Mouse (Mus musculus): ENCODE results near the gene Odf3l2. TPM values are rescaled to one million over a fixed set of nuclear protein-coding genes. Genes with fewer than 3 reads are reported as not detected.
A peak's percentile ranks its signal among the peaks of the same experiment; 100 is the strongest.

Odf3l2 gene
- polyA plus RNA-seq, 1 experiment from 2014 or later = not detected

DNA sequence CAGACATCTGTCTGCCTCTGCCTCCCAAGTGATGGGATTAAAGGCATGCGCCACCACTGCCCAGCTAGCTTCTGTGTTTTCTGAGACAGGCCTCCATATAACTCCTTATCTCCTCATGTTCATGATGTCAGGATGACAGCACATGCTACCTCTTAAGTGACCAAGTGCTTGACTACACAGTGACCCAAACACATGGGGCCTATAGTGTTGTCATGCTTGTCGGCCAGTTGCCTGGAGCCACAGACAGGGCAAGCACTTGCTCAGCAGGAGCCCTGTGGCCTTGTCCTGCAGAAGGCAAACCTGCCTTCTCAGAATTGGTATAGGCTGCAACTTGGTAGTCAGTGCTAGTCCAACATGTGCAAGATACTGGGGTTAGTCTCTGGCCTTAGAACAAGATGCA, 40.7 kb upstream of the Odf3l2 start:
- H3K27me3 ChIP-seq (replicated peaks; ENCODE audit: control insufficient read depth, insufficient read depth, low read length) = no peaks in the 10 kb centered on the region
- no peaks in the 10 kb centered on the region for H3K9me3 ChIP-seq (ENCODE audit: control insufficient read depth, low read length)
- ATAC-seq (ENCODE audit: low read depth) (no peak), DNase-seq (ENCODE audit: low spot score) (no peak)
- 85% methylated on average over 2 of the region's 2 CpGs for WGBS
- H3K9ac ChIP-seq (ENCODE audit: low read depth, low read length) = no peak overlapping the region
- no peak overlapping the region for H3K4me3 ChIP-seq (ENCODE audit: low read depth, low read length)
- peaks cover 55% of the 10 kb centered on the region for H3K36me3 ChIP-seq (ENCODE audit: control insufficient read depth, insufficient read depth, low read length)
- no peak overlapping the region for H3K27ac ChIP-seq (replicated peaks; ENCODE audit: low read depth, low read length)
- H3K4me1 ChIP-seq (ENCODE audit: control insufficient read depth, insufficient read depth, low read length) = peaks cover 11% of the 10 kb centered on the region
- no peak overlapping the region for H3K4me2 ChIP-seq (ENCODE audit: low read depth, low read length)

- no peak overlapping the region for H3K9ac ChIP-seq (ENCODE audit: low read depth, low read length)
- no peak overlapping the region for H3K4me2 ChIP-seq (ENCODE audit: low read depth, low read length)
- peaks cover 14% of the 10 kb centered on the region for H3K4me1 ChIP-seq (ENCODE audit: control insufficient read depth, insufficient read depth, low read length)
- H3K27me3 ChIP-seq (replicated peaks; ENCODE audit: control insufficient read depth, insufficient read depth, low read length) = no peaks in the 10 kb centered on the region
- no peak overlapping the region for H3K27ac ChIP-seq (replicated peaks; ENCODE audit: low read depth, low read length)
- H3K4me3 ChIP-seq (ENCODE audit: low read depth, low read length) = no peak overlapping the region
- no peak for DNase-seq (ENCODE audit: low spot score)
- H3K9me3 ChIP-seq (ENCODE audit: control insufficient read depth, low read length) = no peaks in the 10 kb centered on the region
- ATAC-seq (ENCODE audit: low read depth) = no peak
- WGBS = 92% methylated on average over 25 of the region's 25 CpGs
- peaks cover 55% of the 10 kb centered on the region for H3K36me3 ChIP-seq (ENCODE audit: control insufficient read depth, insufficient read depth, low read length)
These were observed 39.4 kb upstream of the Odf3l2 start for GRCm38 (mm10) chr10:79684770-79685600.

DNA sequence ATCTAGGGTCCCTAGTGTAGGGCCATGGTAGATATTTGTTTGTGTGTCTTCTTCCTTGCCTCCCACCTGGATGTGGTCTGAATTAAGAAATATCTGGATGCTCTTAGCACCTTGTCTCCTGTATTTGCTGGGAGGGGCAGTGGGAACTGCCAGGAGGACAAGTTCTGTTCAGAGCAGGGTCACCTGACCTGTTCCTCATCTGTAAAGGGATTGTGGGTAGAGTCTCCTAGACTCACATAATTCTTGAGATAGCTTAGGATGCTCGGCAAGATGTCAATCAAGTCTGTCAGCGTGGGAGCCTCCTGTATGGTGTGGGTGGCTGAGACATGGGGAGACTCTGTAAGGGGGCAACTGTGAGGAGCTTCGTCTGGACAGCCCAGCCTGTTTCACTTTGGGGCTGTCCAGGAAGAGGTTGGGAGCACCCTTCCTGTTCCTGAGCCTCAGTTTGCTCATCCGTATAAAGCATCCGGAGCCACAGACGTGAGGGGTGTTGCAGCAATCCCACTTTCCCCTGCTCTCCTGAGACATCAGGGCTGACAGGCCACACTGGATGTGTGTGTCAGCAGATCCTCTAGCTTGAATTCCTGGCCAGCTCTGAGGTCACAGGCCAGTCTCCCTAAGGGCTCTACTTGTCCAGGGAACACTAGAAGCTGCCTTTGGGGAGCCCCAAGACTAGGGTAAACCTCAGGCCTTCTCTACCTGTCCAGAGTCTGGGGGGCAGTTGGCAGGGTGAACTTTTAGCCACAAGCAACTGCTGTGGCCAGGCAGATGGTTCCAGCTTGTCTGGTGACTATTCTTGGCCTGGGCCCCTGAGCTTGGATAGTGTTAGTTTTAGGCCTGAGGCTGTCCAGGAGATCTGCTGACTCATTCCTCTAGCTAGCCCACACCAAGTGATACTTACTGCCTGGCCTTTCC, 38.4 kb upstream of the Odf3l2 start:
- H3K4me3 ChIP-seq (ENCODE audit: low read depth, low read length) = peak overlapping the region; percentile 81
- 80% methylated on average over 6 of the region's 6 CpGs for WGBS
- no peak for ATAC-seq (ENCODE audit: low read depth)
- H3K4me1 ChIP-seq (ENCODE audit: control insufficient read depth, insufficient read depth, low read length) = peaks cover 14% of the 10 kb centered on the region
- H3K27me3 ChIP-seq (replicated peaks; ENCODE audit: control insufficient read depth, insufficient read depth, low read length) = no peaks in the 10 kb centered on the region
- H3K9ac ChIP-seq (ENCODE audit: low read depth, low read length) = peak overlapping the region; percentile 84
- H3K9me3 ChIP-seq (ENCODE audit: control insufficient read depth, low read length) = no peaks in the 10 kb centered on the region
- no peak for DNase-seq (ENCODE audit: low spot score)
- H3K27ac ChIP-seq (replicated peaks; ENCODE audit: low read depth, low read length) = no peak overlapping the region
- H3K36me3 ChIP-seq (ENCODE audit: control insufficient read depth, insufficient read depth, low read length) = peaks cover 51% of the 10 kb centered on the region
- H3K4me2 ChIP-seq (ENCODE audit: low read depth, low read length) = peak overlapping the region; percentile 87

GRCm38 (mm10) chr10:79682916-79683582, 37.5 kb upstream of the Odf3l2 start:
- H3K27me3 ChIP-seq (replicated peaks; ENCODE audit: control insufficient read depth, insufficient read depth, low read length) = no peaks in the 10 kb centered on the region
- H3K9me3 ChIP-seq (ENCODE audit: control insufficient read depth, low read length) = no peaks in the 10 kb centered on the region
- H3K36me3 ChIP-seq (ENCODE audit: control insufficient read depth, insufficient read depth, low read length) = peaks cover 42% of the 10 kb centered on the region
- ATAC-seq (ENCODE audit: low read depth) (no peak), DNase-seq (ENCODE audit: low spot score) (peak; percentile 63)
- H3K9ac ChIP-seq (ENCODE audit: low read depth, low read length) = peak overlapping the region; percentile 84
- H3K4me1 ChIP-seq (ENCODE audit: control insufficient read depth, insufficient read depth, low read length) = peaks cover 14% of the 10 kb centered on the region
- peak overlapping the region; percentile 79; the same call in 1 of the 2 replicates for H3K27ac ChIP-seq (replicated peaks; ENCODE audit: low read depth, low read length)
- WGBS = 7% methylated on average over 8 of the region's 10 CpGs
- peak overlapping the region; percentile 87 for H3K4me2 ChIP-seq (ENCODE audit: low read depth, low read length)
- H3K4me3 ChIP-seq (ENCODE audit: low read depth, low read length) = peak overlapping the region; percentile 81

DNA sequence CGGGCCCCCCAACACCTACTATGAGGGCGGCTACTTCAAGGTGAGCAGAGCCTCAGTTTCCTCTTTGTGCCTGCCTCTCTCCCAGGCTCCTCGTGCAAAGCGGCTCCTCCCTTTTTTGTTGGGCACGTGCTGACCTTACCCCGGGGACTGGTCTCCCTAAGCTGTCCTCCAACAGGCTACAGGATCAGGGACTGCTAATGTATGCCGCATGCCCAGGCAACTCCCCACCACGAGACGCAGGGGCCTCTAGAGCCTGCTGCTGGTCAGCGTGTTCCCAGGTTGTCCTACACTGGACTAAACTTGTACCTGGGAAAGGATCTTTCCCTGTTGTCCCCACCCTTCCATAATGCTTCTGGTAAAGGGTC, 37.0 kb upstream of the Odf3l2 start:
- Histone ChIP-seq H3K9ac (ENCODE audit: low read depth, low read length) (peak overlapping the region; percentile 84), H3K27ac (replicated peaks; ENCODE audit: low read depth, low read length) (peak overlapping the region; percentile 79), H3K4me2 (ENCODE audit: low read depth, low read length) (peak overlapping the region; percentile 87), H3K27me3 (replicated peaks; ENCODE audit: control insufficient read depth, insufficient read depth, low read length) (no peaks in the 10 kb centered on the region), H3K9me3 (ENCODE audit: control insufficient read depth, low read length) (no peaks in the 10 kb centered on the region), H3K4me1 (ENCODE audit: control insufficient read depth, insufficient read depth, low read length) (peaks cover 14% of the 10 kb centered on the region), H3K4me3 (ENCODE audit: low read depth, low read length) (peak overlapping the region; percentile 81), H3K36me3 (ENCODE audit: control insufficient read depth, insufficient read depth, low read length) (peaks cover 37% of the 10 kb centered on the region)
- no peak for DNase-seq (ENCODE audit: low spot score)
- WGBS = 0% methylated on average over 7 of the region's 10 CpGs
- ATAC-seq (ENCODE audit: low read depth) = no peak

- Histone ChIP-seq H3K4me1 (ENCODE audit: control insufficient read depth, insufficient read depth, low read length) (peaks cover 14% of the 10 kb centered on the region), H3K36me3 (ENCODE audit: control insufficient read depth, insufficient read depth, low read length) (peaks cover 29% of the 10 kb centered on the region), H3K4me2 (ENCODE audit: low read depth, low read length) (peak within 1 kb of the TSS; percentile 87), H3K9ac (ENCODE audit: low read depth, low read length) (peak within 1 kb of the TSS; percentile 84), H3K27ac (replicated peaks; ENCODE audit: low read depth, low read length) (peak within 1 kb of the TSS; percentile 83), H3K27me3 (replicated peaks; ENCODE audit: control insufficient read depth, insufficient read depth, low read length) (no peaks in the 10 kb centered on the region), H3K4me3 (ENCODE audit: low read depth, low read length) (peak within 1 kb of the TSS; percentile 81), H3K9me3 (ENCODE audit: control insufficient read depth, low read length) (no peaks in the 10 kb centered on the region)
- WGBS = 1% methylated on average over 36 of the region's 84 CpGs
- peak; percentile 96 for ATAC-seq (ENCODE audit: low read depth)
- peak; percentile 99 for DNase-seq (ENCODE audit: low spot score)
These were observed 36.2 kb upstream of the Odf3l2 start, which contains the start of gene Cdc34 for GRCm38 (mm10) chr10:79681591-79682245. Gene Cdc34 (plus strand): TSS chr10:79682195.

DNA sequence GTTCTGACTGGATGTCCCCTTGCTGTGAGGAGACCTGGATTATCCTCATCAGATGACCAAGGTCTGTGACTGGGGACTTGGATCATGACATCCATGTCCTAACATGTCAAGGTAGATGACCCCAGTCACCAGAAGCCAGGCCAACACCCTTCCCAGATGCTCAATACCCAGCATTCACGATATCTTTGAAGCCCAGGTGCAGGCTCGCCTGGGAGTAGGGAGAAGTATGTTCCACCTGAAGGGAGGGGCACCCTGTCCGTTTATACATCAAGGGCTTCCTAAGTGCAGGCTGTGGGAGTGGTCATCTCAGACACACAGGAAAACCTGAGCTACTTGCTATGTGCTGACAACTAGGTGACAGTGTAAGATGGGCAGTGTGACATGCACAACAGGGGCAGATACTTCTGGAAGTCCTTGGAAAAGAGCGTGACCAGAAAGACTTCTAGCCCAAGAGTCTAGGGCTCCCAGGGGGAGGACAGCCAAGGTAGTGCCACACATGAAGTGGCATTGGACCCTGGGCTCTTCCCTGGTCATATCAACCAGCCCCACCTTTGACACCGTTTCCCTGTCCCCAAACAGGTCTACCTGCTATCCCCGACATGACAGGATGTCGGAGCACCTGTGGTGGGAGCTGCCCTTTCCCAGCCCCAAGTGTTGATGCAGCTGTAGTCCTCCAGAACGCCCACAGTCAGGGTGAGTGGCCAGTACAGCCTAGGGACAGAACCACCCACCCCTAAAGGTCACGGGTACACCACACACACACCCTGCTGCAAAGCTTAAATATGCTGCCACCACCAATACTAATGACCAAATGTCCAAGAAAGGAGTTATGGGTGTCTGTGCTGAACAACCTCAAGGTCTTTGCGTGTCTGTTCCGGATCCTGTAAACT, 35.3 kb upstream of the Odf3l2 start:
- WGBS = 37% methylated on average over 11 of the region's 11 CpGs
- DNase-seq (ENCODE audit: low spot score) (no peak), ATAC-seq (ENCODE audit: low read depth) (peak; percentile 0; the same call in 1 of the 2 replicates)
- Histone ChIP-seq H3K4me2 (ENCODE audit: low read depth, low read length) (peak overlapping the region; percentile 87), H3K9ac (ENCODE audit: low read depth, low read length) (peak overlapping the region; percentile 84), H3K4me1 (ENCODE audit: control insufficient read depth, insufficient read depth, low read length) (peaks cover 14% of the 10 kb centered on the region), H3K4me3 (ENCODE audit: low read depth, low read length) (peak overlapping the region; percentile 81), H3K36me3 (ENCODE audit: control insufficient read depth, insufficient read depth, low read length) (peaks cover 28% of the 10 kb centered on the region), H3K9me3 (ENCODE audit: control insufficient read depth, low read length) (no peaks in the 10 kb centered on the region), H3K27me3 (replicated peaks; ENCODE audit: control insufficient read depth, insufficient read depth, low read length) (no peaks in the 10 kb centered on the region), H3K27ac (replicated peaks; ENCODE audit: low read depth, low read length) (peak overlapping the region; percentile 83)
